Mouse (Mus musculus): ENCODE measurements at regions not wholly inside any gene's neighbourhood (a gene's known extent, or its start where the extent isn't known, plus 50 kb on each side); places are given as distances from the start of the nearest gene placed in this dataset.
A peak's percentile ranks its signal among the peaks of the same experiment; 100 is the strongest.
"Not testable (repeated sequence)": the region's sequence is repeated elsewhere in the genome, so short reads cannot be mapped to it uniquely, and the experiment has no call there.

GRCm38 (mm10) chr4:89753484-89753883 lies 74.2 kb downstream of the Dmrta1 start:
- no peak for DNase-seq (ENCODE audit: low spot score in 2 of 2)

DNA sequence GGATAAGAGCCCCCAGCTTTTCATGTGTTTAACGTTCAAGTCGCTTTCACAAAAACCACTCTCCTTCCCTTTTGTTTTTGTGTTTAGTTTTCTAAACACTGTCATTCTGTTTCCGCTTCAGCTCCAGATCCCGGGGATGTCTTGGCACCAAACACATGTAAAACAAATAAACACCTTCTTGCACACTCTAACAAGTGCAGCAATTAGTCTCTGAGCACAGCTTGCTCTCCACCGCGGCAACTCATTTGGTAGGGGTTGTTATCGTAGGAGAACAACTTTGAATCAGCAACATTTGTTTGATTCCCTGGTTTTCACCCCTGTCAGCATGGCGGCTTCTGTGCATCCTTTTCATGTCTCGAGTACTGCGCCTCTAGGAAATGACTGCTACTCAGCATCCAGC lies 97.0 kb downstream of the Dmrta1 start:
- no peak for DNase-seq (ENCODE audit: low spot score in 2 of 2)

GRCm38 (mm10) chr4:89781487-89781886 lies 102.3 kb downstream of the Dmrta1 start:
- DNase-seq (ENCODE audit: low spot score in 2 of 2): no peak

DNA sequence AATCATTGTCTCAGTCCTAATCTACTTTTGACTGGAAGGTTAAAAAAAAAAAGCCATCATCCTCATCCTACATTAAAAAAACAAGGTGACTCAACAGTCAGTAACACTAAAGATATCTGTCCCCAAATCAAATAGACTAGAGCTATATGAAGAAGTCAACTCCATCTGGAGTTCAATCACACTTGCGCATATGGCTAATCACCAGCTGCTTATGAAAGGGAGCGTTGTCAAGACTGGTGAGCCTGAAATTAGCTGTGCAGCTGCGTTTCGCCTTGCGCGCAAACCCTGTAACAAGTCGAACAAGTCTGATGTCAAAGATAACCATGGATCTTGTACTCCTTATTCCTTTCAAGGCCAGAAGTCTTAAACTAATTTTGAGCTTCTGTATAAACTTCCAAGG lies 137.6 kb downstream of the Dmrta1 start:
- no peak for DNase-seq (ENCODE audit: low spot score in 2 of 2)

GRCm38 (mm10) chr4:89834552-89835206 lies 155.4 kb downstream of the Dmrta1 start:
- DNase-seq (ENCODE audit: low spot score in 2 of 2): peak in 1 of 2 experiments; percentile 3

DNA sequence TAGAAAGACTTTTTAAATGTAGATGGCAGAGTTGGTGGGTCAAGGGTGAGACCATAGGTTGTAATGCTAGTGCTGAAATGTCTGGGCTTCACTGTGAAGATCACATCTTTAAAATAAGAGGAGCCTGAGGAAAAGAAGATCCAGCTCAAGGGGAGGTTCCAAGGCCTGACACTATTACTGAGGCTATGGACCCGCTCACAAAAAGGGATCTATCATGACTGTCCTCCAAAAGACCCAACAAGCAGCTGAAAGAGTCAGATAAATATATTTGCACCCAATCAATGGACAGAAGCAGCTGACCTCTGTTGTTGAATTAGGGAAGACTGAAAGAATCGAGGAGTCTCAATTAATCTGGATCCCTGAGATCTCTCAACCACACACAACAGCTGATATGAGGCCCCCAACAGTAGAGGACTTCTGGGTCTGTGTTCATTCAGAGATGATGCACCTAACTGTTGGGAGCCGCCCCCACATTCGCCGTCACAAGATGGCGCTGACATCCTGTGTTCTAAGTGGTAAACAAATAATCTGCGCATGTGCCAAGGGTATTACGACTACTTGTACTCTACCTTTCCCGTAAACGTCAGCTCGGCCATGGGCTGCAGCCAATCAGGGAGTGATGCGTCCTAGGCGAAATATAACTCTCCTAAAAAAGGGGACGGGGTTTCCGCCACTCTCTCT lies 196.3 kb downstream of the Dmrta1 start:
- DNase-seq (ENCODE audit: low spot score in 2 of 2): peak; percentile 4 to 12

DNA sequence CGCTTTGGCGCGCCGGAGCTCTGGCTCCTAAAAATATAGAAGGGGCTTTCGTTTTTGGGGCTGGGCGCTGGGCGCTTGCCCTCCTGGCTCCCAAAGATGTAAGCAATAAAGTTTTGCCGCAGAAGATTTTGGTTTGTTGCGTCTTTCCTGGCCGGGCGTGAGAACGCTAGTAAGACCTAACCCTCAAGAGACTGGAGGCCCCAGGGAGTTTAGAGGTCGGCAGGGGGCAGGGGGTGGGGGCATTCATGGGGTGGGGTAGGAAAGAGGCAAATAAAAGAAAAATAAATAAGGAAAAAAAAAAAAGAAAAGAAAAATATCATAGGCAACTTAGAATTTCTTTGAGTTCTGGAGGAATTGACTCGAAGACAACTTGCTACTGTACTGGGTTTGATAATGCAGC lies 196.9 kb downstream of the Dmrta1 start:
- DNase-seq (ENCODE audit: low spot score in 2 of 2): not testable (repeated sequence)

GRCm38 (mm10) chr4:89881083-89881482 lies 201.8 kb downstream of the Dmrta1 start:
- peak in 1 of 2 experiments; percentile 5 for DNase-seq (ENCODE audit: low spot score in 2 of 2)

DNA sequence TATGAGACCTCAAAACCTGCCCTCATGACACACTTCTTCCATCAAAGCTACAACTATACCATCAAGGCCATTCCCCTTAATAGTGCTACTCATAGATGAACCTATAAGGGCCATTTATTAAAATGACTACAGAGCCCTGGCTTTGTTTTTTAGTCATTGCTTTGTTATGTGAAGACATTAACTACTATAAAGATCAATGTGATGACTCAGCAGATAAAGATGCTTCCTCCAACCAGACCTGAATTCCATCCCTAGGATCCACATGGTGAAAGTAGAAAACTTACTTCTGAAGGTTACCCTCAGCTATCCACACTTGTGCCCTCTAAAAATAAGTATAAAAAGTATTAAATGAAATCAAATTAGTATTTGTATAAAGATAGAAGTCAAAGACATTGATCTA lies 230.4 kb downstream of the Dmrta1 start:
- no peak for DNase-seq (ENCODE audit: low spot score in 2 of 2)

DNA sequence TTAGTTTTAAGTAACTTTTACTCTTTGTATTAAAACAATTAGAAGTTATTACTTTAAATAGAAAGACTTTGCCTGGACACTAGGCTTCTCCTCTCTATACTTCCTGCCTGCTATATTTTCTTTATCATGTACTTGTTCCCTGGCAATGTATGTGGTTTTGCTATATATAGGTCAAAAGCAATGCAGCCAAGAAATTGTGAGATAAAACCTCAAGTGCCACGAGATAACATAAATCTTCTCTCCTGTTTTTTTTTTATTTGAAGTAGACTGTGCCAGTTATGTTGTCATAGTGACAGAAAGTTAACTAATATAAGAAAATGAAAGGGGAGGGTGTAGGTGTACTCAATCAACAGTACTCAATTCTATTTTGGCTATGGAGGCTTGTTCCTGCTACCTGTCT lies 258.4 kb downstream of the Dmrta1 start:
- DNase-seq (ENCODE audit: low spot score in 2 of 2): no peak

DNA sequence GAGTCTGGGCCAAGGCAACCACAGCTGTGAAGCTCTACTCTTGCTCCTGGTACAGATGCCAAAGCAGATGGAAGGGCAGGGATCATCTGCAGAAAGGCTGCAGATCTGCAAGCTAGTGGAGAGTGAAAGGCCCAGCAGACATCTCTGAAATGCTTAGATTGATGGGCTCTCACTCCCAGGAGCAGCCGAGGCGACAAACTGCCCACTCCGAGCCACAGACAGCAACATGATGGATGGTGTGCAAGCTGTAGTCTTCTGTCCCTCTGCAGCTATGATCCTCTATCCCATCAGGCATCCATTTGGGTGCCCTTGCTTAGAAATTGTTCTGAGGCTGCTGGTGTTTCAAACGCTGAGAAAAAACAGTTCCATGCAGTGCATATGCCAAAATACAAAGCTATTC lies 262.1 kb downstream of the Dmrta1 start:
- DNase-seq (ENCODE audit: low spot score in 2 of 2): no peak

DNA sequence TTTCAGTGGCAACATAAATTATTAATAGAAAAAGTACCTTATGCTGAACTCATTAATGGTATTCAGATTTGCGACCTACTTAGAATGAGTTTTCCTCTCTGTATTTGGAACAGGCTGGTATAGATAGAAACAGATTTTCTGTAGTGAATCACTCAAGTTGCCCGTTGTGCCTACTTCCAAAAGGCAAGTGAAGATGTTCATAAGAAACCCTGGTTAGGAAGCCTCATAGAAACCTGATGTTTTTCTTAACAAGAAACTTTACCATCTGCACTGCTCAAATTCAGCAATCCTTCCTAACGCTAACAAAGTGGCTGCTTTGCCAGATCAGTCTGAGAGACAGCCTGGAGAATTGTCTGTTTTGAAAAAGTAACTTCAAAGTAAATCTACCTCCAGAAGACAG lies 242.5 kb upstream of the Zfp352 start:
- no peak for DNase-seq (ENCODE audit: low spot score in 2 of 2)

DNA sequence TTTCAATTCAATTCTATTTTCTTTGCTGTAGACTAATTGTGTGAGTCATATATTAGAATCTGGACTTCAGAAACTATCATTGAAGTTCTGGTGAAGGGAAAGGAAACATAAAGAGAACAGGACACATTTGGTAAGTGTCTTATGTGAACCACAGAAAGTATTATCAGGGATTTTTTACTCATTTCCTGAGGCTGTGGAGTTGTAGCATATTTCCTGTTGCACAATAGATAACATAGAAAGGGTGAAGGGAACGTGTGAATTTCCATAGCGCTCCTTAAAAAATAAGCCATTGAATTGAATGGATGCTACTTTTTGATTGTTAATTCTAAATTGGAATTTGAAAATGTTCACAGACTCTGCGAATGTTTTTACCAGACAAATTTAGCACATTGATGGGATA lies 215.2 kb upstream of the Zfp352 start:
- no peak for DNase-seq (ENCODE audit: low spot score in 2 of 2)

DNA sequence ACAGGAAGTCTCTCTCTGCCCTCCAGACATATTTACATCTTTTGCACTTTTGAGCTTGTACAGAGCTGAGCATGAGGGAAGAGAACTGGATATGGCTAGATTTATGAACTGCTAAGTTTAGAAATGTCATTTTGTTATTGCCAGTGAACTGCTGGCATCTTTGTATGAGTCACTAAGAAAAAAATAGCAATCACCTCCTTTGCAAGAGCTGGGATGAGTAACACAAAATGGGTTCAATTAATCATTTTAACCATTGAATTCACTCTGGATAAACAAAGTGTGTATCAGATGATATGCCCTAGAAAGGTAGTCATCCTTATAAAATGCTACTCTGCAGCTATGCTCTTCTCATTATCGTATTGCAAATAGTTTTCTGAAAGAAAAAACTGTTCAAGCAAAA lies 214.7 kb upstream of the Zfp352 start:
- no peak for DNase-seq (ENCODE audit: low spot score in 2 of 2)

DNA sequence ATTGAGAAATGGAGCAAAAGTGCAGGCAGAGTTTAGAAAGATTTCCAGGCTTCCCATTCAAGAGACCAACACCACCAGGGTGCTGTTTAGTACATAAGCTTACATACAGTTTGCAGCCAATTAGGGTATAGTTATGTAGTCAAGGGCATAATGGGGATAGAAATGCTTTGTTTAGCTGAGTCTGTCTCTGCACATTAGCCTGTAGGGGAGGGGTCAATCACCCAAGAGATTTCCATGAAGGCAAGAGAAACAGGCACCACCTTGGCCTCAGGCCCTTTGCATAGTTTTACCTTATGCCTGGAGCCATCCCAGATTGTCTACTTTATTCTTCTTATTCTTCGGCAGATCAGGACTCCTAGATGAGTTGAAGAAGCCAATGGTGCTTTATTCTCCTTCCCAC lies 205.9 kb upstream of the Zfp352 start:
- DNase-seq (ENCODE audit: low spot score in 2 of 2): no peak

GRCm38 (mm10) chr4:90014203-90014602 lies 204.4 kb upstream of the Zfp352 start:
- no peak for DNase-seq (ENCODE audit: low spot score in 2 of 2)

Measured in frontal cortex, postnatal 14 days (tissue).